Mouse (Mus musculus): ENCODE data around the gene Prkcq.

Prkcq gene

DNA sequence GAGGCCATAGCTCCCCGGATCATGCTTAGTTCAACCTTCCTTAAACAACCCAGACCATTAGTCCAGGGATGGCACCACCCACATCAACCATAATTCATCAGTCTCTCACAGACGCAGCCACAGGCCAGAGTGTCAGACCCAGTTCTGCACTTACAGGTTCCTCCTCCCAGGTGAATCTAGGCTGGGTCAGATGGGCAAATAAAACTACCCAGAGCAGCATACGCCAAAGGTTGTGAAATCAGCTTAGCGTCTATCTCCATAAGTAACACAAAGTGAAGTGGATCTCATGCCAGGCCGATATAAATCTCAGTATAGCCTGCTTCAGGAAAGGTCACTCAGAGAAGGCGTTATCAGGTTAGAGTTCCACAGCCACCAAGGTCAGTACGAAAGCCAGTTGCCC, 126.9 kb downstream of the Prkcq start:
- DNase-seq, result no peak

DNA sequence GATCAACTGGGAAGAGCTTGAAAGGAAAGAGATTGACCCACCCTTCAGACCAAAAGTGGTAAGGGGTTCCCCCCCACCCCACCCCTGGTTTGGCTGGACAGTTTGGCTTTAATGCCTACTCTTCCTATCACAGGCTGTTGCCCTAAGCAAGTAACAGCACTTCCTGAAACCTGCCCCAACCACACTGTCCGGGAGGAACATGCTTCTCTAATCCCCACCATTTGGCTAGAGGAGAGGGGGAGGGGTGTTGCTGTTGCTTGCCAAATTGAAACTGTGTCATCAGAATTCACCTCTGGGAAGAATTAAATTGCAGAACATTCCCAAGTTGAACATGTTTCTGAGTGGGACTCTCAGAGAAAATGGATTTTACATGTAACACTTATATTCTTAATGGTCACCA, 127.5 kb downstream of the Prkcq start:
- no peak for DNase-seq

- DNase-seq, result no peak
These were observed 128.5 kb downstream of the Prkcq start for GRCm38 (mm10) chr2:11300362-11300761.

DNA sequence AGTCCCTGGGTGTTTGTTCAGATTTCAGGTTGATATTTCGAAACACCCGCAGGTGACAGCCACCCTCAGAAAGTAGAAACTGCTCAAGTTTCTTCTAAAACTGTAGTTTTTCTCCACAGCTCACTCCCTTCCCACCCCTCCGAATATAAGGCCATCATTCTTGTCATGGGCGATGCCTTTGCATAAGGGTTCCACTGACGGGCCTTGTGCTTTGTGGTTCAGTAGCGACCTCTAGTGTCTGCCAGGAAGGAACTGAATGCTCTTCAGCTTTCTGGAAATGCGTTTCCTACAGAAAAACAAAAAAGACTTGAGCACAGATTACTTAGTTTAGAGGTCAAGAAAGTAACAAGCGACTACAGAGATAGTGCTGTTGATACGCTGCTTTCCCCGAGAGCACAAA, 148.3 kb downstream of the Prkcq start:
- no peak for DNase-seq

DNA sequence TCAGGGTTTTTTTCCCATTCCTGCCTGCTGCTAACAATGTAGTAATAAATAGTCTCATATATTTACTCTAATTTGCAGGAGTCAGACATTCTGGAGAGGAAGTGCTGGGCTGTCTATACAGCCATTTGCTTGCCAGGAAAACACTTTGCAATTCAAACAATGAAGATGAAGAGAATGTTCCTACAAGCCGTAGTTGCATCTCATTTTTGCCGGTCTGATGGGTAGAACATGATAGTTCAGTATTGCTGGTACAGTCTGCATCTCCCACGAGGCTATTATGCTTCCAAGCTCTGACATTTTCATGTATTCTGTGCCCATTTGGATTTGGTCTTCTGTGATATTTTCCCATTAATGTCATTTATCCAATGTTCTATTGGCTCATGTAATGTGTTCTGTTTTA, 150.5 kb downstream of the Prkcq start:
- no peak for DNase-seq

GRCm38 (mm10) chr2:11327280-11327679, 155.4 kb downstream of the Prkcq start:
- DNase-seq, result no peak

DNA sequence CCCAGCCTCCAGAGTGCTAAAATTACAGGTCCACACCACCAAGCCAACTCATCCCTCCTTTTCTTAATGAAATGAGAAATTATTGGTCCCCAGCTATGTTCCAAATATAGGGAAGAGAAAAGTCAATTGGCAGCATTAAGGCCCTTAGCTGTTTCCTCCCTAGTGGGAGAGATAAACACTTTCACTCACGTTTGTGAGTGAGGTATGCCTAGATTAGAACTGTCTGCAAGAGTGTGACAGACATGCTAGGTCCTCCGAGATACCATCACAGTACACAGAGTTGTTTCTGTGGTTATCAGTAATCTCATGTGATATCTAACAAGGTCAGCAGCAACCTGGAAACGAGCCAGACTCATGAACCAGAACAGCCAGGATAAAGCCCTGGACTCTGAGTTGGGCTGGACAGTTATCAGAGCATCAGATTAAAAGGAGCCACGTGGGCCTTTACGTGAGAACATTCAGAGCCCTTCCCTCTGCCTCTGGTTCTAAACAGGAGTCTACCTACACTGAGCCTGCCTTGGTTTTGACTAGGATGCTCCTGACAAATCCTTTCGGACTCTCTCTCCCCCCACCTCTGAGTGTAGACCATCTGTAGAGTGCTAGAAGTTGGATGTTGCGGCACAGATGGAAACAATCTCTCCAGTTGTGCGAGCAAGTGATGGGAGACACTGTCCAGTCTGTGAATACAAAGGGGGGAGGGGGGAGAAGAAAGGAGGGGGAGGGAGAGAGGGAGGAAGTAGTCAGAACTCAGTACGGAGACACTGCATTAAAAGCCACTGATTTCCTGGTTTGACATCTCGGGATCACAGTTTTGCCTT, 157.7 kb downstream of the Prkcq start:
- DNase-seq, result no peak

DNA sequence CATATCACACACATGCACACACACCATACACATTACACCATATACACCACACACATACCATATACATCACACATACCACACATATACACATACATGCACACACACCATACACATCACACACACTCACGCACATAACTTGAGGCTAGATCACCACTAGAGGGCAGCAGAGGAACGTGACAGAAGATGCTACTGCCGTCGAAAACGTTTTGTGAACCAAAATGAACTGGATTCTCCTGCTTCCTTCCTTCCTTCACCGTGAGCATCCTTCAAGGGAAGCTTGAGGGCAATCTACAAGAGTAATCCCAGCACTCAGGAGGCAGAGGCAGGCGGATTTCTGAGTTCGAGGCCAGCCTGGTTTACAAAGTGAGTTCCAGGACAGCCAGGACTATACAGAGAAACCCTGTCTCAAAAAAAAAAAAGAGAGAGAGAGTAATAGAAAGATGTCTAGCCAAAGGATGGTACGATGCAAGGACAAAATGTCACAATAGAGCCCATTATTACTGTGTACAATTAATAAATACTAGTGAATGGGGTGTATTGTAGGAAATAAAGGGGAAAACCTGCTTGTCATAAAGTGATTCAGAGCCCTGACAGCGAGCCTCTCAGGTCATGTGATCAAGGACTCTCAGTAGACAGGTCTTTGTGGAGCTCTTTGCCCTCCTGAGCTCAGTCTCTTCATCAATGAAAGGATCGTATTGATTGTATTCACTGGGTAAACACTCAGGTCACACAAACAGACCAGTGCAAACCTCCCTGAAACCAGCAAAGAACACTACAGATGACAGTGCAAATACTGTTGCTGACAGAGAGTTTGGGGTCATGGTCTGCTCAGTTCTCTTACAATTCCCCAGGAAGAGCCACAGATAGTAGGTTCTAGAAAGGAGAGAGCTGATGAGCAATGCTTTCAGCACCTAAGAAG, 159.9 kb downstream of the Prkcq start:
- DNase-seq, result peak; percentile 33

DNA sequence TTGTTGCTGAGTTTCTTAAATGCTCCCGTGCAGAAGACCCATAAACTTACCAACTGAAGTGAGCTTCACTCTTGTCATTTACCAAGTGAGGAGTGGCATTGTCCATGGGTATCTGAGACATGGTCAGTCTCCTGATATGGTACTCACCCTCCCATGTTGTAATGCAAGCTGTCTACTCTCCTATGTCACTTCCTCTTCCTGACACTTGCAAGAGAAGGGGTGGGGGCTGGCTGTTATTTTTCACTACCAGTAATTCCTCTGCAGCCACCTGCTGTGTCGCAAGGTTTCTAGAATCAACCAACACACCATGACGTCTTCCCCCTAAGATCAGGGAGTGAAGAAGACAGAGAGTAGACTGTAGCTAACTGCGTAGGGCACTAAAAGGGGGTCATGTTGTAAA, 160.6 kb downstream of the Prkcq start:
- no peak for DNase-seq

DNA sequence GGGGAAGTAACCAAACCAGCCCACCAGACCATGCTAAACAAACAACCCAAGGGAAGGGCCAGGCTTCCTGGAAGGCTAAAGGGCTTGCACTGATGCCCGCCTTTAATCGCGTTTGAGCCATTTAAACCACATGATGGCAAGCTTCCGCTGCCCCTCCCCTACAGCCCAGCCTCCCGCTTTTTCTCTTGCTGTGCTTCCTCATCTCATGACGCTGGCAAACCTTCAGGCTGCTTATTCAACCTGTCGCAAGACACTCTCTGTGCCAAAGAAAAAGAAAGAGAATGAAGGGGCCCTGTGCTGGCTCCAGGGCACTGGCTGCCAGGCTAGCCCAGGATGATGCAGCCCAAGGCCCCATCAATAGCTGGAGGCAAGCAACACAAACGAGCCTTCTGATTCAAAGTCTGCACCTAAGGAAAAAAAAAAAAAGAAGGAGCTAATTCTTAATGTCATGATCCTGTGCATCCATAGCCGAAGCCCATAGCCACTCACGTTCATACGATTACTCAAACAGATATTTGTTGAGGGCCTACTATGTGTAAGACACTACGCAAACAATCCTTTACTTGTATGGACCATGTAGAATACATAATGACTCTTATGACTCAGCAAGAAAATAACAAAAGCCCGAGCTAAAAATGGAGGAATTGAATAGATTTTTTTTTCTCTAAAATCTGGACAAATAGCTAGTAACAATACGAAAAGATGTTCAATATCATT, 161.6 kb downstream of the Prkcq start:
- no peak for DNase-seq

GRCm38 (mm10) chr2:11336320-11336719, 164.4 kb downstream of the Prkcq start:
- no peak for DNase-seq

- no peak for DNase-seq
These were observed 167.3 kb downstream of the Prkcq start for GRCm38 (mm10) chr2:11338931-11339839.

DNA sequence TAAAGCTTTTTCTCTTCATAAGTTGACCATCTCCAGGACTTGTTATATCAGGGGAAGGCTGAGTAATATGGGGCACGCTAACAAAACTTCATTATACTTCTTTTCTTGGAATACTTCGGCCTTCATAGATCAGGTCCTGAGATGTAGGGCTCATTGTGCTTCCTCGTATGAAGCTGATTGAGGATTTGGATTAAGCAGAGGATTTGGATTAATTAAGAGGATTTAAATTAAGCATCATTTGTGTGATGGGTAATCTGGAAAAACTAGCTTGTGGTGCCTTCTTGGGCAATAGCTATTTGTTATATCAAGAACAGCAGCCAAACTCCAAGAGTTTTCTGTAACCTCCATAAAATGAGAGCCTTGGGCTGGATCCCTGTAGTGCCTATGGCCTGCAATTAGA, 172.8 kb downstream of the Prkcq start:
- no peak for DNase-seq

DNA sequence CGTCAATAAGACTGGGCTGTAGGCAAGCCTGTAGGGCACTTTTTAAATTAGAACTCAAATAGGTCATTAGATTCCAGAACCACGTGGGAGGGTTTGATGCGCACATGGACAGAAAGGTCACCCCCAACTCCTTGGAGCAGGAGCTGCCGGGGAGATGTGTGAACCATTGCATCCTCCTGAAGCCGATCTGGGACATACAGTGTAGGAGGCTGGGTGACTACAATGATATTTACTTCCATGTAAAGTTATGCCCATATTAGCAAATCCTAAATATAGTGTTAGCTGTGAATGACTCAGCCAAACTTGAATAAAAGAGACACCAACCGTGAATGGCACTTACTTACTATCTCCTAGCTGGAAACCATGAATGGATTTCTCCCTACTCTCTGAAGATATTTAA, 174.5 kb downstream of the Prkcq start:
- DNase-seq, result peak; percentile 16

DNA sequence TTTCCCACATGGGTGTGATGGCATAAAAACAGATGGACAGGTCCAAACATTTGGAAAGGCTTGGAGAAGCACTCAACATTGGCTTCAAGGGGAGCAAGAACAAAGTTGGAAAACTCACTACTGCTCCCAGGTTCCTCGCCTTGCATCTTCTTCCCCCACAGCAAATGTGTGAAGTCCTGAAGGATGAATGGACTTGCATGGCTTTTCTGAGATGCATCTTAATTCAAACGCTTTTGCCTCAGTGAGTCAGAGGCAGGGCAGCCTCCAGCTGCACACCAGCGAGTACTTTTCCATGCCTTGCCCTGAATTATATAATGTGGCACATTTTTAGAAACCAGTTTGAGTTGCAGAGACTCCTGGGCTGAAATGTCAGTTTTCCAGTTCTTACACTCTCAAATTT, 175.9 kb downstream of the Prkcq start:
- DNase-seq, result peak; percentile 47

Measured in right cerebral cortex, postnatal 25 days (tissue).